Mouse (Mus musculus) bone marrow macrophage, adult 2 months (primary cell): ENCODE measurements around the gene Crym.

Experiments
- CTCF ChIP-seq: IDR thresholded peaks from 2 replicates; pipeline ENCODE4 v1.5.1; 2012; ENCODE audit warnings: low read depth, mild to moderate bottlenecking, low read length, moderate library complexity
- POLR2A ChIP-seq: IDR thresholded peaks from 2 replicates; pipeline ENCODE4 v1.6.1; 2012; ENCODE audit warnings: mild to moderate bottlenecking, low read depth, low read length, borderline replicate concordance

- no peak for TF ChIP-seq CTCF
- TF ChIP-seq POLR2A: no peak
These were observed 39.2 kb upstream of the Crym start for GRCm38 (mm10) chr7:120241092-120241491.
